Mouse (Mus musculus) frontal cortex, adult (tissue): Measurements from ENCODE around the gene Plac8.

Source experiments
- ATAC-seq: cut with Nextera tagmentation; 2 replicates; pipeline ENCODE4 v1.9.2; 2017; ENCODE audit warnings: mild to moderate bottlenecking, moderate library complexity, mixed read lengths; ENCODE audit not compliant: low TSS enrichment

Plac8 gene

GRCm38 (mm10) chr5:100572069-100572468 lies at the start of gene Plac8:
TSS of gene Plac8 (minus strand) at chr5:100572245.
- ATAC-seq = no peak

GRCm38 (mm10) chr5:100620952-100621351 lies 48.9 kb upstream of the Plac8 start:
- no peak for ATAC-seq

GRCm38 (mm10) chr5:100619586-100620275 lies 47.7 kb upstream of the Plac8 start:
- ATAC-seq = no peak

GRCm38 (mm10) chr5:100613896-100614768 lies 42.1 kb upstream of the Plac8 start:
- no peak for ATAC-seq

GRCm38 (mm10) chr5:100607868-100608267 lies 35.8 kb upstream of the Plac8 start:
- no peak for ATAC-seq

- ATAC-seq = no peak
Measured at GRCm38 (mm10) chr5:100607090-100607762, 35.2 kb upstream of the Plac8 start.

- 0 out of 2 replicates have a peak, but pooled peaks have one; percentile 44 for ATAC-seq
Measured at GRCm38 (mm10) chr5:100605828-100606229, 33.8 kb upstream of the Plac8 start.

GRCm38 (mm10) chr5:100604061-100604460 lies 32.0 kb upstream of the Plac8 start:
- ATAC-seq = no peak

GRCm38 (mm10) chr5:100601864-100602263 lies 29.8 kb upstream of the Plac8 start:
- ATAC-seq = no peak

GRCm38 (mm10) chr5:100598961-100599463 lies 27.0 kb upstream of the Plac8 start:
- ATAC-seq = no peak

GRCm38 (mm10) chr5:100597886-100598485 lies 25.9 kb upstream of the Plac8 start:
- ATAC-seq = no peak

- no peak for ATAC-seq
Measured at GRCm38 (mm10) chr5:100595999-100596398, 24.0 kb upstream of the Plac8 start.

- ATAC-seq = no peak
Measured at GRCm38 (mm10) chr5:100594803-100595467, 22.9 kb upstream of the Plac8 start.

- no peak for ATAC-seq
Measured at GRCm38 (mm10) chr5:100590505-100590904, 18.5 kb upstream of the Plac8 start.

GRCm38 (mm10) chr5:100587626-100588025 lies 15.6 kb upstream of the Plac8 start:
- no peak for ATAC-seq

GRCm38 (mm10) chr5:100587136-100587535 lies 15.1 kb upstream of the Plac8 start:
- no peak for ATAC-seq

GRCm38 (mm10) chr5:100585657-100586056 lies 13.6 kb upstream of the Plac8 start:
- ATAC-seq = no peak

GRCm38 (mm10) chr5:100585206-100585644 lies 13.2 kb upstream of the Plac8 start:
- ATAC-seq = no peak

- no peak for ATAC-seq
Measured at GRCm38 (mm10) chr5:100583066-100583465, 11.0 kb upstream of the Plac8 start.

- ATAC-seq = no peak
Measured at GRCm38 (mm10) chr5:100582435-100582826, 10.4 kb upstream of the Plac8 start.
